Mouse (Mus musculus) erythroblast, embryonic 14.5 days (primary cell): ENCODE results near the gene Nab2. TPM values are rescaled to one million over a fixed set of nuclear protein-coding genes. Genes with fewer than 3 reads are reported as not detected.

Experiments used
- H3K27me3 ChIP-seq: 2 replicates; pipeline ENCODE4 v1.6.1; 2012; ENCODE audit warnings: inconsistent platforms; ENCODE audit not compliant: control insufficient read depth
- H3K36me3 ChIP-seq: 2 replicates; pipeline ENCODE4 v1.6.1; 2012; ENCODE audit warnings: mild to moderate bottlenecking, inconsistent platforms; ENCODE audit not compliant: control insufficient read depth
- H3K4me1 ChIP-seq: 2 replicates; pipeline ENCODE4 v1.6.1; 2012; ENCODE audit warnings: inconsistent platforms; ENCODE audit not compliant: control insufficient read depth
- H3K4me3 ChIP-seq: replicated peaks from 2 replicates; pipeline ENCODE3; 2012; ENCODE audit warnings: moderate library complexity, mild to moderate bottlenecking, inconsistent platforms
- H3K9me3 ChIP-seq: 2 replicates; pipeline ENCODE4 v1.6.1; 2012; ENCODE audit warnings: low read length, inconsistent platforms, mixed read lengths; ENCODE audit not compliant: control insufficient read depth
- GATA1 ChIP-seq: IDR thresholded peaks from 2 replicates; pipeline ENCODE4 v1.6.1; 2012; ENCODE audit warnings: low read length, inconsistent platforms, mixed read lengths
- TAL1 ChIP-seq: IDR thresholded peaks from 3 replicates; pipeline ENCODE4 v1.6.1; 2012; ENCODE audit warnings: low read length, inconsistent platforms, mixed read lengths
- polyA plus RNA-seq: library from polyadenylated mRNA; stranded (reverse); fragments of >175 nt; gene quantifications from 2 replicates; pipeline ENCODE4 v1.2.3, GENCODE M21; 2012

Nab2 gene
- polyA plus RNA-seq = 0.03 and 0.08 TPM in 2 replicates

GRCm38 (mm10) chr10:127668093-127669050, at the start of gene Nab2:
Nab2 (minus strand) TSS chr10:127668568.
- Histone ChIP-seq H3K27me3 (peaks cover 67% of the 10 kb centered on the region), H3K4me1 (peaks cover 28% of the 10 kb centered on the region), H3K36me3 (peaks cover 4% of the 10 kb centered on the region; the same call in 1 of the 2 replicates), H3K4me3 (peak within 1 kb of the TSS; percentile 34), H3K9me3 (peaks cover 4% of the 10 kb centered on the region; the same call in 1 of the 2 replicates)
- TF ChIP-seq GATA1 (no peak), TAL1 (no peak)

GRCm38 (mm10) chr10:127712736-127713135, 44.4 kb upstream of the Nab2 start:
- Histone ChIP-seq H3K9me3 (peaks cover 4% of the 10 kb centered on the region; the same call in 1 of the 2 replicates), H3K36me3 (no peaks in the 10 kb centered on the region), H3K27me3 (0 out of 2 replicates have a peak, but pooled peaks cover 6% of the 10 kb centered on the region), H3K4me3 (no peak overlapping the region), H3K4me1 (no peaks in the 10 kb centered on the region; the same call in 1 of the 2 replicates)
- TF ChIP-seq TAL1 (no peak), GATA1 (no peak)

GRCm38 (mm10) chr10:127710331-127710730, 42.0 kb upstream of the Nab2 start:
- Histone ChIP-seq H3K36me3 (no peaks in the 10 kb centered on the region), H3K27me3 (peaks cover 10% of the 10 kb centered on the region; the same call in 1 of the 2 replicates), H3K9me3 (no peaks in the 10 kb centered on the region), H3K4me1 (peaks cover 4% of the 10 kb centered on the region), H3K4me3 (no peak overlapping the region)
- TF ChIP-seq GATA1 (no peak), TAL1 (no peak)

- H3K4me1 ChIP-seq = peaks cover 4% of the 10 kb centered on the region
- H3K4me3 ChIP-seq = no peak overlapping the region
- TF ChIP-seq GATA1 (no peak), TAL1 (no peak)
- no peaks in the 10 kb centered on the region for H3K9me3 ChIP-seq
- no peaks in the 10 kb centered on the region for H3K36me3 ChIP-seq
- peaks cover 10% of the 10 kb centered on the region; the same call in 1 of the 2 replicates for H3K27me3 ChIP-seq
Observed at GRCm38 (mm10) chr10:127708850-127709370, 40.5 kb upstream of the Nab2 start.

- Histone ChIP-seq H3K4me1 (peaks cover 6% of the 10 kb centered on the region), H3K36me3 (no peaks in the 10 kb centered on the region), H3K4me3 (no peak overlapping the region), H3K27me3 (peaks cover 10% of the 10 kb centered on the region; the same call in 1 of the 2 replicates), H3K9me3 (no peaks in the 10 kb centered on the region)
- TF ChIP-seq TAL1 = no peak
Observed at GRCm38 (mm10) chr10:127707721-127708120, 39.4 kb upstream of the Nab2 start.

GRCm38 (mm10) chr10:127705783-127706182, 37.4 kb upstream of the Nab2 start:
- Histone ChIP-seq H3K4me3 (no peak overlapping the region), H3K4me1 (peaks cover 6% of the 10 kb centered on the region), H3K36me3 (no peaks in the 10 kb centered on the region), H3K9me3 (no peaks in the 10 kb centered on the region), H3K27me3 (peaks cover 10% of the 10 kb centered on the region; the same call in 1 of the 2 replicates)
- TF ChIP-seq TAL1 = no peak
- TF ChIP-seq GATA1 = no peak

GRCm38 (mm10) chr10:127704766-127705220, 36.4 kb upstream of the Nab2 start, which contains the start of gene Myo1a:
Myo1a (plus strand) TSS chr10:127705170.
- no peaks in the 10 kb centered on the region for H3K9me3 ChIP-seq
- H3K36me3 ChIP-seq = peaks cover 5% of the 10 kb centered on the region
- peaks cover 6% of the 10 kb centered on the region for H3K4me1 ChIP-seq
- no peak for TF ChIP-seq TAL1
- TF ChIP-seq GATA1 = no peak
- no peak within 1 kb of the TSS for H3K4me3 ChIP-seq
- peaks cover 7% of the 10 kb centered on the region; the same call in 1 of the 2 replicates for H3K27me3 ChIP-seq

GRCm38 (mm10) chr10:127704293-127704692, 35.9 kb upstream of the Nab2 start:
- no peak for TF ChIP-seq GATA1
- TF ChIP-seq TAL1 = no peak
- no peaks in the 10 kb centered on the region for H3K9me3 ChIP-seq
- peaks cover 7% of the 10 kb centered on the region; the same call in 1 of the 2 replicates for H3K27me3 ChIP-seq
- peaks cover 10% of the 10 kb centered on the region for H3K36me3 ChIP-seq
- H3K4me1 ChIP-seq = peaks cover 6% of the 10 kb centered on the region
- H3K4me3 ChIP-seq = no peak overlapping the region

GRCm38 (mm10) chr10:127703299-127703698, 34.9 kb upstream of the Nab2 start:
- no peak overlapping the region for H3K4me3 ChIP-seq
- H3K36me3 ChIP-seq = peaks cover 20% of the 10 kb centered on the region
- TF ChIP-seq GATA1 = no peak
- TF ChIP-seq TAL1 = no peak
- H3K9me3 ChIP-seq = no peaks in the 10 kb centered on the region
- peaks cover 6% of the 10 kb centered on the region for H3K4me1 ChIP-seq
- peaks cover 5% of the 10 kb centered on the region; the same call in 1 of the 2 replicates for H3K27me3 ChIP-seq
